Mouse (Mus musculus) CD4-positive naive resting alpha-beta T cell, adult 76 days (primary cell): ENCODE measurements around the gene Thtpa. TPM values are rescaled to one million over a fixed set of nuclear protein-coding genes. Genes with fewer than 3 reads are reported as not detected.

Experiments
- total RNA-seq: library from RNA; stranded (reverse); gene quantifications from one replicate; pipeline ENCODE4 v1.2.4, GENCODE M21; 2023

Thtpa gene
- 4.0 TPM for total RNA-seq

GRCm38 (mm10) chr14:55094704-55095231, at the start of gene Thtpa:
Gene Thtpa (plus strand): TSS chr14:55094784.

GRCm38 (mm10) chr14:55092011-55092577, 2.5 kb upstream of the Thtpa start, which contains the start of gene Zfhx2:
Gene Zfhx2 (minus strand): TSS chr14:55092324.

GRCm38 (mm10) chr14:55105836-55106809, 11.5 kb downstream of the Thtpa start, which contains the start of gene Ap1g2:
Gene Ap1g2 (minus strand): TSS chr14:55106593.

GRCm38 (mm10) chr14:55116425-55117200, 22.0 kb downstream of the Thtpa start, which contains the start of gene Jph4:
Gene Jph4 (minus strand): TSS chr14:55116935.

Other genes with a start within 250 kb of the Thtpa start
- gene Homez, start 223.8 kb upstream of the Thtpa start, total RNA-seq: 3.3 TPM
- 17.4 TPM for gene Ppp1r3e, start 217.2 kb upstream of the Thtpa start, total RNA-seq
- gene Bcl2l2, start 211.4 kb upstream of the Thtpa start, total RNA-seq: 1.4 TPM
- gene Gm20521, start 211.3 kb upstream of the Thtpa start, total RNA-seq: not detected
- gene Pabpn1, start 202.3 kb upstream of the Thtpa start, total RNA-seq: 243 TPM
- 2.0 TPM for gene Slc22a17, start 181.7 kb upstream of the Thtpa start, total RNA-seq
- not detected for gene Efs, start 168.7 kb upstream of the Thtpa start, total RNA-seq
- gene Il25, start 162.1 kb upstream of the Thtpa start, total RNA-seq: not detected
- not detected for gene Cmtm5, start 158.5 kb upstream of the Thtpa start, total RNA-seq
- gene Myh6, start 127.9 kb upstream of the Thtpa start, total RNA-seq: not detected
- not detected for gene Gm17428, start 117.9 kb upstream of the Thtpa start, total RNA-seq
- not detected for gene Myh7, start 100.2 kb upstream of the Thtpa start, total RNA-seq
- 92.5 TPM for gene Ngdn, start 79.3 kb upstream of the Thtpa start, total RNA-seq
- gene Zfhx2, start 2.5 kb upstream of the Thtpa start, total RNA-seq: 21.5 TPM
- 104 TPM for gene Ap1g2, start 11.8 kb downstream of the Thtpa start, total RNA-seq
- not detected for gene Jph4, start 22.2 kb downstream of the Thtpa start, total RNA-seq
- gene Dhrs2, start 127.2 kb downstream of the Thtpa start, total RNA-seq: not detected